Mouse (Mus musculus) erythroblast, embryonic 14.5 days (primary cell): Measurements from ENCODE around the gene Nup210l.

Experiments
- GATA1 ChIP-seq: IDR thresholded peaks from 2 replicates; pipeline ENCODE4 v1.6.1; 2012; ENCODE audit warnings: low read length, inconsistent platforms, mixed read lengths
- TAL1 ChIP-seq: IDR thresholded peaks from 3 replicates; pipeline ENCODE4 v1.6.1; 2012; ENCODE audit warnings: low read length, inconsistent platforms, mixed read lengths

GRCm38 (mm10) chr3:90115526-90115925 lies 11.6 kb downstream of the Nup210l start:
- TF ChIP-seq GATA1, result no peak
- TF ChIP-seq TAL1, result no peak
